Mouse (Mus musculus) limb, embryonic 14.5 days (tissue): Measurements from ENCODE around the gene Styk1. TPM values are rescaled to one million over a fixed set of nuclear protein-coding genes. Genes with fewer than 3 reads are reported as not detected.

Experiments used
- ATAC-seq: fragments of 200-750 bp; cut with Nextera tagmentation; 2 replicates; pipeline ENCODE4 v1.8.0; 2017; ENCODE audit warnings: low read depth, moderate number of reproducible peaks, moderate TSS enrichment; ENCODE audit not compliant: low FRiP score
- DNase-seq: peaks from one replicate; pipeline ENCODE4 v3.0.0-alpha.2; 2015; ENCODE audit warnings: low spot score
- H3K27ac ChIP-seq: fragments of 300-500 bp; sonication (generic); replicated peaks from 2 replicates; pipeline ENCODE4 v1.5.1; 2014; ENCODE audit warnings: low read depth, mild to moderate bottlenecking, low read length, moderate library complexity, mixed read lengths
- H3K27me3 ChIP-seq: fragments of 300-500 bp; sonication (generic); 2 replicates; pipeline ENCODE4 v1.6.1; 2014; ENCODE audit warnings: low read length, mixed read lengths; ENCODE audit not compliant: control insufficient read depth, insufficient read depth
- H3K36me3 ChIP-seq: fragments of 300-500 bp; sonication (generic); 2 replicates; pipeline ENCODE4 v1.6.1; 2014; ENCODE audit warnings: mild to moderate bottlenecking, low read length, moderate library complexity, mixed read lengths; ENCODE audit not compliant: control insufficient read depth, insufficient read depth
- H3K4me1 ChIP-seq: fragments of 300-500 bp; sonication (generic); 2 replicates; pipeline ENCODE4 v1.6.1; 2014; ENCODE audit warnings: antibody characterized with exemption, low read length, mixed read lengths; ENCODE audit not compliant: control insufficient read depth, insufficient read depth
- H3K4me2 ChIP-seq: fragments of 300-500 bp; sonication (generic); replicated peaks from 2 replicates; pipeline ENCODE4 v1.6.1; 2014; ENCODE audit warnings: low read depth, mild to moderate bottlenecking, low read length, moderate library complexity; ENCODE audit not compliant: severe bottlenecking
- H3K4me3 ChIP-seq: fragments of 300-500 bp; sonication (generic); replicated peaks from 2 replicates; pipeline ENCODE4 v1.5.1; 2014; ENCODE audit warnings: low read length
- H3K9ac ChIP-seq: fragments of 300-500 bp; sonication (generic); 2 replicates; pipeline ENCODE4 v1.6.1; 2014; ENCODE audit warnings: mild to moderate bottlenecking, low read depth, low read length, moderate library complexity; ENCODE audit not compliant: severe bottlenecking
- H3K9me3 ChIP-seq: fragments of 300-500 bp; sonication (generic); 2 replicates; pipeline ENCODE4 v1.6.1; 2016; ENCODE audit warnings: low read length; ENCODE audit not compliant: control insufficient read depth
- POLR2A ChIP-seq: fragments of 200-500 bp; IDR thresholded peaks from 2 replicates; pipeline ENCODE4 v1.8.0; 2012; ENCODE audit warnings: inconsistent platforms, mild to moderate bottlenecking, moderate library complexity, borderline replicate concordance; ENCODE audit not compliant: insufficient read depth, insufficient read length; ENCODE audit errors: extremely low read depth
- WGBS: fragments of 180-500 bp; shearing (Covaris S2); extraction: QIAGEN DNeasy Blood & Tissue Kit; methylation state at CpG from one replicate; pipeline ENCODE4 v1.1.7; 2014; 5-methylcytosine and 5-hydroxymethylcytosine counted together
- polyA plus RNA-seq, 2 experiments: library from polyadenylated mRNA; depleted of rRNA in 1 of 2; stranded (reverse) in 1 of 2; unstranded in 1 of 2; fragments of >200 nt; fragmentation: Nextera tagmentation in 1 of 2; extraction: Ambion mirVana in 1 of 2; gene quantifications; 2 replicates each; pipeline versions ENCODE4 v1.2.1 to v1.2.3; 2012 to 2014

Styk1 gene
- polyA plus RNA-seq, 2 experiments, result 1.3 to 1.5 TPM

- no peaks in the 10 kb centered on the region for H3K36me3 ChIP-seq
- H3K4me1 ChIP-seq, result no peaks in the 10 kb centered on the region
- H3K9ac ChIP-seq, result no peak overlapping the region
- WGBS, result 16% methylated on average over 4 of the region's 4 CpGs
- no peaks in the 10 kb centered on the region for H3K27me3 ChIP-seq
- DNase-seq, result no peak
- H3K9me3 ChIP-seq, result no peaks in the 10 kb centered on the region
- no peak overlapping the region for H3K27ac ChIP-seq
- no peak overlapping the region for H3K4me3 ChIP-seq
- ATAC-seq, result no peak
- H3K4me2 ChIP-seq, result no peak overlapping the region
- no peak for TF ChIP-seq POLR2A
Measured at GRCm38 (mm10) chr6:131354913-131355312, 1.5 kb upstream of the Styk1 start.

DNA sequence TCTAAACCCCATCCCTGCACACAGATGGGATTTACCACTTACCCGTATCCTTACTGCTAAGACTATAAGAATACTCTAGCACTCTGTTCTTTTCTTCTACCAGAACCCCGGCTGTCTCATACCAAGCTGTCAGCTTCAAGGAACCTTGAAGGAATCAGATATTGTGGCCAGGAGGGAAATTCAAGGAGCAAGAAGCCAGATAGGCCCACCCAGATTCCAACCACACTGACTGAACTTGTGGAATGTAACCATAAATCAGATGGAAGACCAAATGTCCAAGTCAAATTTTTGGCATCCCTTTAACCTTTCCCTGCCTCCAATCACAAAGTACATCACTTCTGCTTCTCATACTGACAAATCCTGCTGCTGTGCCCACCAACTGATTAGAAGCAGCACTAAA, 6.4 kb downstream of the Styk1 start:
- peak; percentile 14 for DNase-seq

GRCm38 (mm10) chr6:131344346-131344745, 9.1 kb downstream of the Styk1 start:
- Histone ChIP-seq H3K4me2 (no peak overlapping the region), H3K4me3 (no peak overlapping the region), H3K27me3 (no peaks in the 10 kb centered on the region), H3K27ac (no peak overlapping the region), H3K9ac (no peak overlapping the region), H3K9me3 (no peaks in the 10 kb centered on the region), H3K36me3 (no peaks in the 10 kb centered on the region), H3K4me1 (no peaks in the 10 kb centered on the region)
- no peak for ATAC-seq
- no peak for DNase-seq
- no peak for TF ChIP-seq POLR2A
- WGBS, result 82% methylated on average over 7 of the region's 7 CpGs

More for the DNA sequence above, 6.4 kb downstream of the Styk1 start:
- WGBS, result 74% methylated on average over 2 of the region's 2 CpGs
- Histone ChIP-seq H3K9me3 (no peaks in the 10 kb centered on the region), H3K4me3 (no peak overlapping the region), H3K27me3 (no peaks in the 10 kb centered on the region), H3K27ac (no peak overlapping the region), H3K4me1 (no peaks in the 10 kb centered on the region), H3K36me3 (no peaks in the 10 kb centered on the region), H3K4me2 (no peak overlapping the region), H3K9ac (no peak overlapping the region)
- no peak for TF ChIP-seq POLR2A
- ATAC-seq, result no peak

GRCm38 (mm10) chr6:131340082-131340481, 13.3 kb downstream of the Styk1 start:
- H3K27me3 ChIP-seq, result no peaks in the 10 kb centered on the region
- TF ChIP-seq POLR2A, result no peak
- WGBS, result 52% methylated on average over 3 of the region's 3 CpGs
- no peak overlapping the region for H3K9ac ChIP-seq
- H3K27ac ChIP-seq, result no peak overlapping the region
- no peak overlapping the region for H3K4me2 ChIP-seq
- H3K36me3 ChIP-seq, result no peaks in the 10 kb centered on the region
- H3K9me3 ChIP-seq, result no peaks in the 10 kb centered on the region
- ATAC-seq (no peak), DNase-seq (no peak)
- no peak overlapping the region for H3K4me3 ChIP-seq
- no peaks in the 10 kb centered on the region for H3K4me1 ChIP-seq

DNA sequence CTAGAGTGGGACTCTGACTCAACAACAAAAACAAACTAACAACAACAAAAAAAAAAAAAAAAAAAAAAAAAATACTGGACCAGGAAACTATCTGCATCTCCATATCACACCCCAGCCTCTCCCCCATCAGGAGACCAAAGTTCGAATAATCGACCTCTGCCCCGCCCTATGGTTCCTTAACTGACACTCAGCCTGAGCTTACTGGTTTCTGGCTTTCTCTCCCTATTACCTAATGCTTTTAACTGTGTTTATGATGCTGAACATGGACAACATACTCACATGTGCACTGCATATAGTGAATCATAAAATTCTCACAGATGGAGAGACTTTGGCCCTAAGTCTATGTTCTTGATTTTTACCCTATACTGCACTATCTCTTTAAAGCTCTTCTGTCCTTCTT, 14.1 kb downstream of the Styk1 start:
- Histone ChIP-seq H3K27me3 (no peaks in the 10 kb centered on the region), H3K4me3 (no peak overlapping the region), H3K4me2 (no peak overlapping the region), H3K4me1 (no peaks in the 10 kb centered on the region), H3K9ac (no peak overlapping the region), H3K36me3 (no peaks in the 10 kb centered on the region), H3K9me3 (no peaks in the 10 kb centered on the region), H3K27ac (no peak overlapping the region)
- WGBS, result 86% methylated on average over 3 of the region's 3 CpGs
- DNase-seq, result no peak
- ATAC-seq, result no peak
- no peak for TF ChIP-seq POLR2A

GRCm38 (mm10) chr6:131338787-131339186, 14.6 kb downstream of the Styk1 start:
- no peak overlapping the region for H3K27ac ChIP-seq
- H3K4me3 ChIP-seq, result no peak overlapping the region
- no peak overlapping the region for H3K9ac ChIP-seq
- H3K9me3 ChIP-seq, result no peaks in the 10 kb centered on the region
- no peak for TF ChIP-seq POLR2A
- WGBS, result 87% methylated on average over 1 of the region's 1 CpGs
- no peaks in the 10 kb centered on the region for H3K36me3 ChIP-seq
- H3K4me1 ChIP-seq, result no peaks in the 10 kb centered on the region
- ATAC-seq, result no peak
- no peak for DNase-seq
- no peak overlapping the region for H3K4me2 ChIP-seq
- no peaks in the 10 kb centered on the region for H3K27me3 ChIP-seq
